ENCODE assay signal across 11 mouse cellular contexts in genomic region chr13:11987556-11987955, GRCm38 (mm10).
"Had no signal": no experiment of that assay in that cellular context is flagged by ENCODE, and none has a peak within 500 bp of the region (broad histone marks: within the 10 kb centered on the region; RNA-seq: fewer than 3 reads in every experiment).

No protein-coding gene starts in this region.

- H3K36me3 ChIP-seq: limb, embryonic 10.5 days; liver, embryonic 12.5 days; lung, embryonic 15.5 days had no signal

- H3K4me3 ChIP-seq: left cerebral cortex, adult 2 months; limb, embryonic 10.5 days; liver, embryonic 12.5 days; lung, embryonic 15.5 days; myocyte had no signal

- H3K4me2 ChIP-seq: liver, embryonic 12.5 days; lung, embryonic 15.5 days had no signal

- H3K9ac ChIP-seq: liver, embryonic 12.5 days; lung, embryonic 15.5 days had no signal

- DNase-seq: kidney, adult 11 months; kidney, adult 9 months; kidney, postnatal 36 days; midbrain, embryonic 14.5 days had no signal

- H3K9me3 ChIP-seq: limb, embryonic 10.5 days; liver, embryonic 12.5 days; lung, embryonic 15.5 days had no signal

- H3K27ac ChIP-seq: kidney, postnatal 0 days; left cerebral cortex, adult 2 months; limb, embryonic 10.5 days; liver, embryonic 12.5 days; lung, embryonic 15.5 days; stomach, postnatal 0 days had no signal

- H3K27me3 ChIP-seq: liver, embryonic 12.5 days; lung, embryonic 15.5 days had no signal

- H3K4me1 ChIP-seq: limb, embryonic 10.5 days; liver, embryonic 12.5 days; lung, embryonic 15.5 days had no signal

- ATAC-seq: liver, embryonic 12.5 days had no signal
